Mouse (Mus musculus) cerebellum, adult 8-10 months (tissue): ENCODE results near the gene Mapk10.
A peak's percentile ranks its signal among the peaks of the same experiment; 100 is the strongest.

Source experiments
- DNase-seq: peaks from one replicate; pipeline ENCODE4 v3.0.0; 2022

Mapk10 gene

DNA sequence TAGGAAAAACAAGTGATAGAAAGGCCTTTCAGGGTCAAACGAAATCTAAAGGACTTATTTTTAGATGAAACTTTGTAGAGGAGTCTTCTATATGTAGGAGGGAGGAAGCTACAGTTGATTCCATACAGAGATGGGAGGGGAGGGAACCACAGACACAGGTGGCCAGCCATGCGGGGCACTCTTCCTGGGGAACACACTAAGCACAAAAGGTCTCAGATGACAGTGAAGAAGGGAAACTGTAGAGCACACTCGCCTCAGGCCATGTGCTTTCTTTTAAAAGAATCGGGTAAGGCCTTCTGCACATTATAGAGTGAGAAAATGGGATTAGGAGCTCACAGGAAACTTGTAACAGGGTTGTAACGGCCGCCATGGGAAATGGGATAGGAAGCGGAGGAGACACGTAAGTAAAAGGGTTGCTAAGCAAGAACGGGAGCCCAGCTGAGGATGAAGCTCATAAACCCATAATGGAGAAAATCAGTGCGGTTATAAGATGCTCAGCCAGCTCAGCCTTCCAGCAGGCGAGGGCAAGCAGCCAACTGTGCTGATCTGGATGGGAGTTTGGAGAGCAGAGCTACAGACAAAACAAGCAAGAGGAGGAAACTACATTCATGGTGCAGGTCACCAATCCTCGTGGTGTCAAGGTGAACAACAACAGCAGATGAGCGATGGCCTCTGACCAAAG lies 182.1 kb downstream of the Mapk10 start:
- peak; percentile 76 for DNase-seq

DNA sequence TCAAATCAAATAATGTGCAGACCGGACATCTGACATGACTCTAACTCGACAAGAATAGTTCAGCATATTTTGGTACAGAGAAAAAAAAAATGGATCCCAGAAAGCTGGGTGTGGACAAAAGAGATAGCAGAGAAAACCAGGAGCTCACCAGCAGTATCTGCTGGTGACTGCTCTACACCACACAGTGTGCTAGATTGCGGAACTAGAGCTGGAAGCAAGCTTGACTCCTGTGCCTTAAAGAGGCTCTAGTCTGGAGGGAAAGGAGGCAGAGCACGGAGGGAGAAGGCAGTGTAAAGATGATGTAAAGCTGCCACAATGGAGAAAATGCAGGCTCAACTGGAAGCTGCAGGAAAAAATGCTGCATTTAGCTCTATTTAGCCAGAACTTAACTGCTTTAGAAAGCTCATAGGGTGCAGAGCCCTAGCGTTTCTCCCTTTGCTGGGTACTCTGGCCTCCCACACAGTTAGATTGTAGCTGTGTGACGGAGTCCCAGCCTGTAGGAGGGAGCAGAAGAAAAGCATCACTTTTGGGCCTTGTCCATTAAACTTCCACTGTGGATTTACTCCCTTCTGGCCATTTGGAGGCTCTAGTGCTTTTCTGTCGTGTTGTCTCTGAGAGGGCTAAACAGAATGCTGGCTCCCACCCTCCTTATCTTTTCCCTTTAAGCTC lies 188.5 kb downstream of the Mapk10 start:
- DNase-seq: no peak

DNA sequence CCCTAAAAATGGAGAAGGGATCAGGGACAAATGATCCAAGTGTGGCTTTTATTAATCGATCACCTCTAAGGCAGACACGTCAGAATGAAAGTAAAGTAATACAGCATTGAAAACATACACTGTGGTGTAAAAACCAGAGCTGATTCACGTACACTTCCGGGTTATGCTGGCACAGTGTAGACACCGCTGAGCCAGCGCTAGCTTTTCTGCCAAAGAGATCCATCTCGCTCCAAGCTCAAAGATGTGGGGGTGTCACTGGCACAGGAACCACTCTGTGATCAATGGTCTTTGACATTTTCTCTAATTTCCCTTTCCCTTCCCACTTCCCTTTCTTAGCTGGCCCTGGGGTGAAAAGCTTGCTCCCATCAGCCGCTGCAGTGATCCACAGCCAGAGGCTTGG lies 189.7 kb downstream of the Mapk10 start:
- no peak for DNase-seq

DNA sequence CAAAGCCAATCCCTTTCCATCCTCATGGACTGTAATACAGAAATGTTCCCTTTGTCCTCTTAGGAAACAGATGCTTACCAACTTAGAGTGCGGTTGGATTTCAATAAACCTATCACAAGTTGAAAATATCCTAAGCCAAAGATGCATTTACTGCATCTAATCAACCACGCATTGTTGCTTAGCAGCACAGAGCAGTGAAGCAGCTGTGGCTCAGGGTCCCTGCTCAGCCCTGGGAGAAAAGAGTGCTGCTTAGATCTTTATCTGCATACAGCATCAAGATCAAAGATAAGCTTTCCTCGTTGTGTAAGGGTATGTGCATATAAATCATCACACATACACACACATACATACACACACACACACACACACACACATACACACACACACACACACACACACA lies 190.2 kb downstream of the Mapk10 start:
- no peak for DNase-seq

DNA sequence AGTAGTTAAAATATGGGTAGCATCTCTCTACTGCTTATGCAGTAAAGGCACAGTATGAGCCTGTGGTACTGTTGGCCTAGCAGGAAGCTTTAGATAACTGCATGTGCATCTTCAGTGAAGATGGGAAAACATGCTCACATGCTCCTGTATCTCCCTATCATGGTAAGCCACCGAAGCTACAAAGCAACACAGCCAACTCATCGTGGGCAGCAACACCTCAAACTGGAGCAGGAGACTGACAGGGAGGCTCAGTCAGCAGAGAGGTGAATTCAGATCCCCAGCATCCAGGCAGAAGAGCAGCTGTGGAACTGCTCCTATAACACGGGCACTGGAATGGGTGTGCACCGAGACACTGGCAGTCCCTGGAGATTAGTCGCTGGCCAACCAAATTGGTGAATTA lies 191.0 kb downstream of the Mapk10 start:
- no peak for DNase-seq

DNA sequence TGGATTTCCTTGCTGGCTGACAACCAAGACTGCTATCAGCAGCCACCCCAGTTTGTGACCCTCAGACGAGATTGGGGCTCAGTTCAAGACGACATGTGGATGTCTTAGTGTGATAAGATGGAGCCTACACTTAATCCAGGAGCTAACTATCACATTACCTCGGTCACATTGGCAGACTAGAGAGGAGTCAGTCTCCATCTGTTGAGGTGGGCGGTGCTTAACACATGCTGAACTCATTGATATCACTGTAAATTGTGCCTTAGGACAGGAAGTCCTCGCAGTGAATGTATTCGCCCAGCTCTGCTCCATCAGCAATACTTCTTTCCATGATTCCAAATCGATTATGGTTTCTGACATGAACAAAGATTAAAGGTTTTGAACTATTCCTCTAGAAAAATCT lies 193.5 kb downstream of the Mapk10 start:
- no peak for DNase-seq

DNA sequence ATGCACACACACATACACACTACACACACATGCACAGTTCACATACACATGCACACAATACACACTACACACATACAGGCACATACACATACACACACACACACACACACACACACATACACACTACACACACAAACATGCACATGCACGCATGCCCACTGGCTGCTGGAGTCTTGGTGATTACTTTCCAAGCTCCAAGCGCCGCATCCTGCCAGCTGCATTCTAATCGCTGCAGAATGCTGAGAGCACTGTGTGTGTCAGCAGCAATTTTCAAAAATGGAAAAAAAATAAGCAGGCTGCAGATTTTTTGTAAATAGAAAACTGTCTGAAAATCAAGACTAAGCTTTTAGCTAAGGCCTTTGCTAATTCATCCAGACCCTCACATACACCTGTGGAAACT lies 196.8 kb downstream of the Mapk10 start:
- DNase-seq: no peak

- peak; percentile 82 for DNase-seq
These were observed 202.2 kb downstream of the Mapk10 start for GRCm38 (mm10) chr5:103008894-103009293.

DNA sequence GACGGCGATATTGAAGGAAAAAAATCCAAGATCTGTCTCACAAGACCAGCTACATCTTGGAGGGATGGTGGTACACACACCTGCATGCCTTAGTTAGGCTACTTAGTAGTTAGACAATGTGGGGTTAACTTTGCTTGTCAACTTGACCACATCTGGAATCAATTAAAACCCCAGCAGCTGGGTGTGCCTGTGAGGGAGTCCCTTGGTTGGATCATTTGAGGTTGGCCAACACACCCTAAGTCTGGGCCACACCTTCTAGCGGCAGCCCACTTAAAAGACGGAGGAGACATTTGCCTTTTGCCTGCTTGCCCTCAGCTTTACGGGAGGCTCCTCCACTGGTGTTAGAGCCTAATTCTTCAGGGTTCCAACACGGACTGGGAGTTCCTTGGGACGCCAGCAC lies 209.0 kb downstream of the Mapk10 start:
- no peak for DNase-seq

GRCm38 (mm10) chr5:103000572-103000971 lies 210.6 kb downstream of the Mapk10 start:
- DNase-seq: peak; percentile 76

GRCm38 (mm10) chr5:102998524-102998923 lies 212.6 kb downstream of the Mapk10 start:
- DNase-seq: no peak

GRCm38 (mm10) chr5:102997907-102998306 lies 213.2 kb downstream of the Mapk10 start:
- no peak for DNase-seq

DNA sequence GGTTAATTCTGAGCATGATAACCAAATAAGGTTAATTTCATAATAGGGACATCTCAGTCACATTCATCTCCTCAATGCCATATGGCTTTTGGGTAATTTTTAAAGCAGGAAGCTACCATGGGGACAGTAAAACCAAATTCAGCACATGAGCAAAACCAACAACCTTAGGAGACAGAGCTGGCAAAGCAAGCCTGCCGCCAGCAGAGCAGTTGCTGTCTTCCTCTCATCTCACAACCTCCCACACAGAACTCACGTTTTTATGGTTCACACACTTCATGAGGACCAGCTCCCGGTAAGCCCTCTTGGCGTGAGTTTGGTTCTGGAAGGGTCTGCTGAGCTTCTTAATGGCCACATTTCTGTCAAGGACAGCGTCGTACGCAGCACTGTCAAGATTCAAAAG lies 214.8 kb downstream of the Mapk10 start:
- no peak for DNase-seq

DNA sequence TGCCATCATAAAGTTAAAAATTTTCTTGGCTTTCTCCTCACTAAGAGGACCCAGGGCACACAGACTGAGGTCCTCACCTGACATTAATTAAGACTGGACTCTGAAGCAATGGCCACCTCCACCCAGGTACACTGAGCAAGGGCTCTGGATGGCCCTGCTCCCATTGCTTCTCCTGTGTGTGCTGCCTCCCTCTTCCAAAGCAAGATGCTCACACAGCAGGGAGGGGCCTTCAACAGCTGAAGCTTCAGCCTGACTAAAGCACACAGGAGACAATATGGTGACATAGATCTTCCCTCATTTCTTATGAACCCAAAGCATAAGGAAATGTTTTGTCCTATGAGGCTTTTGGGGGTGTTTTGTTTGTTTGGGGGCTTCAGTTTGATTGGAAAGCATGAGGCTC lies 215.2 kb downstream of the Mapk10 start:
- DNase-seq: peak; percentile 43

- no peak for DNase-seq
These were observed 217.2 kb downstream of the Mapk10 start for GRCm38 (mm10) chr5:102993951-102994350.

- DNase-seq: no peak
These were observed 219.4 kb downstream of the Mapk10 start for GRCm38 (mm10) chr5:102991691-102992090.

DNA sequence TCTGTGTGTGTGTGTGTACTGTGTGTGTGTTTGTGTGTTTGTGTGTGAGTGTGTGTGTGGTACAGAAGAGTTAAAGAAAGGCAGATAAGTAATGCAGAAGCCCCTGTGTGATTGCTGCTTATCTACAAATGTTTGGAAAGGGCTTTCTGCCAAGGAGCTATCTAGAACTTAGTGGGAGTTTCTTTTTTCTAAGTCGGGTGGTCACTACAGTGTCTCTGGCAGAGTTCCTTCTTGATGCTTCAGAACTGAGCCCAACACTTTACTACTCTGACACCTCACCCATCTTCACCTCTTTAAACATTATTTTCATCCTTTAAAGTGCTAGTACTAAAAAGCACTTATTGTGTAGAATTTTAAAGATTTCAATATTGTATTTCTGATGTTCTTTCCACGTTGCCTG lies 232.8 kb downstream of the Mapk10 start:
- no peak for DNase-seq

DNA sequence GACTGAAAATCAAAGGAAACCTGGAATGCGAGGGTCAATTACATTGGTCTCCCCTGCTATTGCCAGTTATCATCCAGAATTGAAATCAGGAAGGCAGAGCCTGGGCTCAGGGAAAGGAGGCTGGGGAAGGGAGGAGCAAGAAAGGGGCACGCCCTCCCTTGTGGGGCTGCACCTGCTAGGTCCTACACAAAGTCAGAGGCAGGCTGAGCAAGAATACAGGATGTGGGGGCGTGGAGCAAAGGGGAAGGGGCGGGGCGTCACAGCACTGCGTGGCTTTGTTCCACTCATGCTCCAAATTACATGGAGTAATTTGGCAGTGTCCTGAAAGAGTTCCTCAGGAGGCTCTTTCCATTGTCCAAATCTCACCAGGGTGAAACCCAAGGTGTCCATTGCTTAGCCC lies 234.0 kb downstream of the Mapk10 start:
- DNase-seq: no peak

DNA sequence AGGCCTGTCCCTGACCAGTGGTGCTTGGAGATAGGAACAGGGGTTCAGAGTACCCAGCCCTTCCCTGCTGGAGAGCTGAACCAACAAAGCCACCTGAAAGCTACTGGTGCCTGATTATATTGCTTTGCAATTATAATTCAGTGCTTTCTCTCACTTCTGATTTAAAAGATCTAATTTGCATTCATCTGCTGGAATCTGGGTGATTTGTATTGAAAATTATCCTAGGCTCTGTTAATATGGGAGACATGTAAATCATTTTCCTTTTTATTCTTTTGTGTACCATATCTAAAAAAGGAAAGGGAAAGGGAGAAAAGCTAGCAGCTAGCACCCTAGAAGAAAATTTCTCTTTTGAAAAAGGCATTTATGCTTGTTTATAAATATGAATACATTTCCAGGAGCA lies 234.6 kb downstream of the Mapk10 start:
- no peak for DNase-seq

DNA sequence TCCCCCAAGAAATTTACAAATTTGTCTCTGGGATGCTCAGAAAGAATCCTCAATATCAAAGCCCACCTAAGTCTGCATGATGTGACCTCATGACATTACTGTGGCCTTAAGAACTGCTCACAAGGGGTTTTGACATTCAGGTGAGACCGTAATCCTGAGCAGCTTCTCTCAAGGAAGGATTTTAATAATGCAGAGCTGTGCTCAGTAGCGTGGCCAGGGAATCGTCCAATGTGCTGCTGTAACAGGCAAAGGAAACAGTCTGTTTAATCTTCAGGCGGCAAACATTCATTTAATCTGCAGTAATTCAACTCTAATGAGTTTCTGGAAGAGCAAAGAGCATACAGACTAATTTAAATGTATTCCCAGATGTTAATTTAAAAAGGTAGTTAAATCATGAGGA lies 236.7 kb downstream of the Mapk10 start:
- no peak for DNase-seq

GRCm38 (mm10) chr5:102964396-102964795 lies 246.7 kb downstream of the Mapk10 start:
- no peak for DNase-seq

GRCm38 (mm10) chr5:102953414-102953813 lies 257.7 kb downstream of the Mapk10 start:
- no peak for DNase-seq

DNA sequence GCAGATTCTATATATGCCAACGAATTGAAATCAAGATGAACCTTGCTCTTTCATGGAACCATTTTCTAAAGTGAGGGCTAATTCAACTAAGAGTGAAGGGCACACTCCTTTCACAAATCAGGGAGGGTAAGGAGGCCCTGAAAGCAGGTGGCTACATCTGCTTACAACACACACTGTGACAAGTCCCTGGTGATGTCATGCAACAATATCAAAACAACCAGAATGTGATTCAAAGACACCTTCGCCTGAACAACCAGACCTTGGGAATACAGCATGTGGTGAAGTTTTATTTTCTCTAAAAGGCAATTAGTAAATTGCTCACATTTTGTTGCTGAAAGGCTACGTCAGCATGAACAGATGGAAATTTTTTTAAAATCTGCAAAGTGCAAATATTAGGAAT lies 258.2 kb downstream of the Mapk10 start:
- no peak for DNase-seq

- DNase-seq: no peak
These were observed 263.9 kb downstream of the Mapk10 start for GRCm38 (mm10) chr5:102947061-102947711.
